ENCODE assay signal across 8 mouse cellular contexts in genomic region chrX:153499294-153500046, GRCm38 (mm10). TPM values are rescaled to one million over a fixed set of nuclear protein-coding genes. Genes with fewer than 3 reads are reported as not detected.
DNase-seq lines count a peak whose midpoint lies in the region; ATAC-seq and TF ChIP-seq lines count a peak whose summit lies in the region.

No protein-coding gene starts in this region.

- H3K9ac ChIP-seq in hindbrain, embryonic 12.5 days = peak overlapping the region; percentile 79
- H3K9ac ChIP-seq in limb, embryonic 11.5 days (ENCODE audit: low read length) = peak overlapping the region; percentile 87
- H3K9ac ChIP-seq in neural tube, embryonic 12.5 days = peak overlapping the region; percentile 87

- no peak for TF ChIP-seq POLR2A in embryonic fibroblast, embryonic 13.5 days (IDR thresholded peaks at IDR 0.05; ENCODE audit: low read depth, low read length)

- H3K4me2 ChIP-seq in hindbrain, embryonic 12.5 days (replicated peaks) = peak overlapping the region; percentile 65
- peak overlapping the region; percentile 72 for H3K4me2 ChIP-seq in limb, embryonic 11.5 days (ENCODE audit: low read depth, severe bottlenecking)
- H3K4me2 ChIP-seq in neural tube, embryonic 12.5 days (replicated peaks) = peak overlapping the region; percentile 68

- H3K27me3 ChIP-seq in hindbrain, embryonic 12.5 days = no peaks in the 10 kb centered on the region
- H3K27me3 ChIP-seq in limb, embryonic 11.5 days (ENCODE audit: control insufficient read depth, insufficient read depth, low read length) = no peaks in the 10 kb centered on the region
- H3K27me3 ChIP-seq in neural tube, embryonic 12.5 days (replicated peaks) = no peaks in the 10 kb centered on the region

- no peaks in the 10 kb centered on the region for H3K36me3 ChIP-seq in hindbrain, embryonic 12.5 days
- H3K36me3 ChIP-seq in limb, embryonic 11.5 days (ENCODE audit: control insufficient read depth, insufficient read depth, low read length) = no peaks in the 10 kb centered on the region
- H3K36me3 ChIP-seq in neural tube, embryonic 12.5 days = no peaks in the 10 kb centered on the region

- TF ChIP-seq CTCF in embryonic fibroblast, embryonic 13.5 days (IDR thresholded peaks at IDR 0.05; ENCODE audit: borderline replicate concordance, insufficient read depth, low read length) = no peak

- H3K9me3 ChIP-seq in hindbrain, embryonic 12.5 days (replicated peaks) = no peaks in the 10 kb centered on the region
- H3K9me3 ChIP-seq in limb, embryonic 11.5 days (ENCODE audit: control insufficient read depth, low read length) = no peaks in the 10 kb centered on the region
- H3K9me3 ChIP-seq in neural tube, embryonic 12.5 days = no peaks in the 10 kb centered on the region

- DNase-seq in frontal cortex, adult 2 months (ENCODE audit: extremely low spot score in 1 of 2, low spot score in 1 of 2) = peak; percentile 1 to 8
- peak; percentile 16 for DNase-seq in NIH3T3 (ENCODE audit: low read depth)
- DNase-seq in limb, embryonic 11.5 days (ENCODE audit: low spot score) = peak; percentile 45

- peak overlapping the region; percentile 87 for H3K4me3 ChIP-seq in embryonic fibroblast, embryonic 13.5 days (ENCODE audit: insufficient read depth, low read length)
- H3K4me3 ChIP-seq in hindbrain, embryonic 12.5 days = peak overlapping the region; percentile 61
- H3K4me3 ChIP-seq in limb, embryonic 11.5 days (ENCODE audit: low read depth, low read length) = peak overlapping the region; percentile 62
- peak overlapping the region; percentile 62 for H3K4me3 ChIP-seq in neural tube, embryonic 12.5 days

- H3K4me1 ChIP-seq in embryonic fibroblast, embryonic 13.5 days (ENCODE audit: control insufficient read depth, insufficient read depth, low read length) = no peaks in the 10 kb centered on the region
- H3K4me1 ChIP-seq in hindbrain, embryonic 12.5 days = 0 out of 2 replicates have a peak, but pooled peaks cover 4% of the 10 kb centered on the region
- H3K4me1 ChIP-seq in limb, embryonic 11.5 days (ENCODE audit: control insufficient read depth, insufficient read depth, low read length) = no peaks in the 10 kb centered on the region
- H3K4me1 ChIP-seq in neural tube, embryonic 12.5 days = no peaks in the 10 kb centered on the region

- ATAC-seq in frontal cortex, adult (ENCODE audit: low TSS enrichment) = no peak
- no peak for ATAC-seq in hindbrain, embryonic 12.5 days (ENCODE audit: low FRiP score)
- no peak for ATAC-seq in limb, embryonic 11.5 days (ENCODE audit: insufficient number of reproducible peaks, low FRiP score, low TSS enrichment, low read depth)
- no peak for ATAC-seq in neural tube, embryonic 12.5 days (ENCODE audit: low FRiP score, low read depth)
- ATAC-seq in inflammation-experienced regulatory T-cells, adult 6 months = no peak

- no peak overlapping the region for H3K27ac ChIP-seq in embryonic fibroblast, embryonic 13.5 days (ENCODE audit: insufficient read depth, low read length)
- peak overlapping the region; percentile 95 for H3K27ac ChIP-seq in hindbrain, embryonic 12.5 days
- H3K27ac ChIP-seq in limb, embryonic 11.5 days (replicated peaks; ENCODE audit: low read depth, low read length) = no peak overlapping the region
- peak overlapping the region; percentile 80; the same call in 1 of the 2 replicates for H3K27ac ChIP-seq in neural tube, embryonic 12.5 days

- WGBS in hindbrain, embryonic 12.5 days = 25% methylated on average over 32 of the region's 32 CpGs
- WGBS in limb, embryonic 11.5 days = 21% methylated on average over 32 of the region's 32 CpGs
- 19% methylated on average over 32 of the region's 32 CpGs for WGBS in neural tube, embryonic 12.5 days

RNA-seq across cellular contexts. Expression of gene Ubqln2, which starts 1.4 kb away (rescaled TPM):
- polyA plus RNA-seq in frontal cortex, adult 2 months (2012; rRNA removed) = 136 and 146 TPM in 2 replicates
- 40.6 and 42.9 TPM in 2 replicates for polyA plus RNA-seq in embryonic fibroblast, embryonic 13.5 days (2011; ENCODE audit: insufficient read length, low read depth, missing spikeins)
- 52.6 and 56.4 TPM in 2 replicates for polyA plus RNA-seq in hindbrain, embryonic 12.5 days (2016; fragmentation: Nextera tagmentation; extraction: Ambion mirVana)
- 44.0 and 50.3 TPM in 2 replicates for polyA plus RNA-seq in limb, embryonic 11.5 days (2014; fragmentation: Nextera tagmentation; extraction: Ambion mirVana)
- polyA plus RNA-seq in neural tube, embryonic 12.5 days (2016; fragmentation: Nextera tagmentation; extraction: Ambion mirVana) = 42.8 and 42.9 TPM in 2 replicates
- 1 to 10 TPM; 3.3 to 5.0 (median 3.3) TPM for polyA plus RNA-seq in inflammation-experienced regulatory T-cells, adult 6 months (2017; shearing (Covaris generic))

RNA-seq across cellular contexts. Expression of gene Cypt3, which starts 58.9 kb away (rescaled TPM):
- not detected in 2 replicates for polyA plus RNA-seq in frontal cortex, adult 2 months (2012; rRNA removed)
- polyA plus RNA-seq in embryonic fibroblast, embryonic 13.5 days (2011; ENCODE audit: insufficient read length, low read depth, missing spikeins) = not detected in 2 replicates
- not detected in 2 replicates for polyA plus RNA-seq in hindbrain, embryonic 12.5 days (2016; fragmentation: Nextera tagmentation; extraction: Ambion mirVana)
- not detected in 2 replicates for polyA plus RNA-seq in limb, embryonic 11.5 days (2014; fragmentation: Nextera tagmentation; extraction: Ambion mirVana)
- polyA plus RNA-seq in neural tube, embryonic 12.5 days (2016; fragmentation: Nextera tagmentation; extraction: Ambion mirVana) = not detected in 2 replicates
- not detected for polyA plus RNA-seq in inflammation-experienced regulatory T-cells, adult 6 months (2017; shearing (Covaris generic))

Comparison
In these comparisons a context has a peak if more than half of its experiments do, and no peak if none do; other contexts are left out.
1. H3K27ac ChIP-seq: peak in hindbrain, embryonic 12.5 days (single experiment) and neural tube, embryonic 12.5 days (single experiment); none in embryonic fibroblast, embryonic 13.5 days (single experiment) and limb, embryonic 11.5 days (single experiment).
2. Peak in every context shown above with its lines, with median percentiles within 50 percentile points of each other: DNase-seq, H3K4me3 ChIP-seq, H3K4me2 ChIP-seq and H3K9ac ChIP-seq.